Mouse (Mus musculus): ENCODE results near the gene Rock2. TPM values are rescaled to one million over a fixed set of nuclear protein-coding genes. Genes with fewer than 3 reads are reported as not detected.

Gene Rock2
- polyA plus RNA-seq, 1 experiment = 24.1 TPM

DNA sequence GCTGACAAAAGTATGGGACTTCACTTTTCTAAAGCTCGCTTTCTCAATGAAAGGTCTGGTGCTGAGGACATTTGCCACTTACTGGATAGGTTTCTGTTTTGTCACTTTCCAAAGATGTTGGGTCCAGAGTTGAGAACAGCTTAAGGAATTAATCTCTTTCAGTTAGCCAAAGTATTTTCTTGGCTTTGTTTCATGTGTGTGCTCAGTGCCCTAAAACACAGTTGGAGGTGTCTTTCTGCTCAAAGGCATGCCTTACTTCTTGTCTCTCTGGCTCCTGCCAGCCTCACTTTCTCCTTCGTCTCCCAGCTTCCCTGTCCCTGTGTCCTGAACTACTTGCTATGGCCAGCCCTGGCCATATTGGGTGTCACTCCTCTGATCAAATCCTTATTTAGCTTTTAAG lies 96.7 kb downstream of the Rock2 start:
- H3K27ac ChIP-seq (ENCODE audit: control insufficient read depth, insufficient read depth, low read depth, low read length, poor library complexity) = no peak overlapping the region
- TF ChIP-seq CTCF (IDR thresholded peaks at IDR 0.05; ENCODE audit: control insufficient read depth, insufficient read depth, low read length) (no peak), POLR2A (IDR thresholded peaks at IDR 0.05; ENCODE audit: borderline replicate concordance, control insufficient read depth, low read depth, low read length) (no peak)
- WGBS = 83% methylated on average over 2 of the region's 2 CpGs
- no peak overlapping the region for H3K4me3 ChIP-seq (replicated peaks; ENCODE audit: control insufficient read depth, low read depth, low read length)
- peaks cover under 1% of the 10 kb centered on the region; the same call in 1 of the 2 replicates for H3K4me1 ChIP-seq (ENCODE audit: control insufficient read depth, insufficient read depth, low read length)

DNA sequence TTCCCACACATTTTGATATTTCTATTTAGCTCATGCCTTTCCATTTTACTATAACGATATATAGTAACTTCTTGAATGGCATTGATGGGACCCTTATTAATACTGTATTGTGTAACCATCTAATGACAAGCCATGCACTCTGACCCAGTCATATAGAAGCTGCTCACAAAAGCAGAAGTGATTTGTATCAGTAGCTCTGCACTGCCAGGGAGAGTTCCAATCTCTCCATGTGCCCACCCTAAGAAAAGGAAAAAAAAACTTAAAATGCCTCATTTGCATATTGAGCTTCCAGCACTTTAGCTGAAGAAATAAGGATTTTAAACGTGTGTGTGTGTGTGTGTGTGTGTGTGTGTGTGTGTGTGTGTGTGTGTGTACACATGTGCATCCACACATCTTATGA lies 97.7 kb downstream of the Rock2 start:
- H3K4me3 ChIP-seq (replicated peaks; ENCODE audit: control insufficient read depth, low read depth, low read length) = no peak overlapping the region
- WGBS = 77% methylated on average over 2 of the region's 2 CpGs
- TF ChIP-seq POLR2A (IDR thresholded peaks at IDR 0.05; ENCODE audit: borderline replicate concordance, control insufficient read depth, low read depth, low read length) = no peak
- TF ChIP-seq CTCF (IDR thresholded peaks at IDR 0.05; ENCODE audit: control insufficient read depth, insufficient read depth, low read length) = no peak
- H3K4me1 ChIP-seq (ENCODE audit: control insufficient read depth, insufficient read depth, low read length) = peaks cover 3% of the 10 kb centered on the region; the same call in 1 of the 2 replicates
- H3K27ac ChIP-seq (ENCODE audit: control insufficient read depth, insufficient read depth, low read depth, low read length, poor library complexity) = no peak overlapping the region

- Histone ChIP-seq H3K4me1 (ENCODE audit: control insufficient read depth, insufficient read depth, low read length) (peaks cover 7% of the 10 kb centered on the region), H3K27ac (ENCODE audit: control insufficient read depth, insufficient read depth, low read depth, low read length, poor library complexity) (no peak overlapping the region), H3K4me3 (replicated peaks; ENCODE audit: control insufficient read depth, low read depth, low read length) (no peak overlapping the region)
- WGBS = 83% methylated on average over 2 of the region's 2 CpGs
- TF ChIP-seq POLR2A (IDR thresholded peaks at IDR 0.05; ENCODE audit: borderline replicate concordance, control insufficient read depth, low read depth, low read length) = no peak
- no peak for TF ChIP-seq CTCF (IDR thresholded peaks at IDR 0.05; ENCODE audit: control insufficient read depth, insufficient read depth, low read length)
Measured at GRCm38 (mm10) chr12:16994291-16994690, 99.6 kb downstream of the Rock2 start.

- 69% methylated on average over 5 of the region's 5 CpGs for WGBS
- no peak overlapping the region for H3K27ac ChIP-seq (ENCODE audit: control insufficient read depth, insufficient read depth, low read depth, low read length, poor library complexity)
- no peak overlapping the region for H3K4me3 ChIP-seq (replicated peaks; ENCODE audit: control insufficient read depth, low read depth, low read length)
- H3K4me1 ChIP-seq (ENCODE audit: control insufficient read depth, insufficient read depth, low read length) = peaks cover 9% of the 10 kb centered on the region
- no peak for TF ChIP-seq POLR2A (IDR thresholded peaks at IDR 0.05; ENCODE audit: borderline replicate concordance, control insufficient read depth, low read depth, low read length)
- no peak for TF ChIP-seq CTCF (IDR thresholded peaks at IDR 0.05; ENCODE audit: control insufficient read depth, insufficient read depth, low read length)
Measured at GRCm38 (mm10) chr12:16996281-16996680, 101.6 kb downstream of the Rock2 start.

GRCm38 (mm10) chr12:16996886-16997462 lies 102.3 kb downstream of the Rock2 start:
- no peak overlapping the region for H3K4me3 ChIP-seq (replicated peaks; ENCODE audit: control insufficient read depth, low read depth, low read length)
- no peak overlapping the region; the same call in 1 of the 2 replicates for H3K27ac ChIP-seq (ENCODE audit: control insufficient read depth, insufficient read depth, low read depth, low read length, poor library complexity)
- H3K4me1 ChIP-seq (ENCODE audit: control insufficient read depth, insufficient read depth, low read length) = peaks cover 10% of the 10 kb centered on the region
- TF ChIP-seq POLR2A (IDR thresholded peaks at IDR 0.05; ENCODE audit: borderline replicate concordance, control insufficient read depth, low read depth, low read length) (no peak), CTCF (IDR thresholded peaks at IDR 0.05; ENCODE audit: control insufficient read depth, insufficient read depth, low read length) (no peak)
- 77% methylated on average over 5 of the region's 5 CpGs for WGBS

DNA sequence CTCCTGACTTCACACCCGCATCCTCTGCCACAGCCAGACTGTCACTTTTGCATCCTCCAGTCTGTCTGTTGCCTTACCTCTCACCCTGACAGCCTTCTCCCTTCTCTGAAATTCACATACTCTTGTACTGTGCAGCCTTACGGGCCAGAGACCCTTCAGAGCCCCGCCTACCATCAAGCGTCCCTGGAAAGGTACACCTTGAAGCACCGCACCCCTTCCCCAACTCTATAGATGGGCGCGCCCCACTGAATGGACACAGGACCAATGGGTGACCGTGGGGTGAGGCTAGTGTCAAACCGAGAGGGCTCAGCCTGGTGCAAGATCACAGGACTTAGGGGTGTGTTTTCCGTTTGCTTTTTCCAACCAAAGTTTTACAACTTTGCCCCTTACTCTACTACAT lies 104.5 kb downstream of the Rock2 start:
- WGBS = 13% methylated on average over 10 of the region's 10 CpGs
- TF ChIP-seq POLR2A (IDR thresholded peaks at IDR 0.05; ENCODE audit: borderline replicate concordance, control insufficient read depth, low read depth, low read length) = no peak
- TF ChIP-seq CTCF (IDR thresholded peaks at IDR 0.05; ENCODE audit: control insufficient read depth, insufficient read depth, low read length) = no peak

DNA sequence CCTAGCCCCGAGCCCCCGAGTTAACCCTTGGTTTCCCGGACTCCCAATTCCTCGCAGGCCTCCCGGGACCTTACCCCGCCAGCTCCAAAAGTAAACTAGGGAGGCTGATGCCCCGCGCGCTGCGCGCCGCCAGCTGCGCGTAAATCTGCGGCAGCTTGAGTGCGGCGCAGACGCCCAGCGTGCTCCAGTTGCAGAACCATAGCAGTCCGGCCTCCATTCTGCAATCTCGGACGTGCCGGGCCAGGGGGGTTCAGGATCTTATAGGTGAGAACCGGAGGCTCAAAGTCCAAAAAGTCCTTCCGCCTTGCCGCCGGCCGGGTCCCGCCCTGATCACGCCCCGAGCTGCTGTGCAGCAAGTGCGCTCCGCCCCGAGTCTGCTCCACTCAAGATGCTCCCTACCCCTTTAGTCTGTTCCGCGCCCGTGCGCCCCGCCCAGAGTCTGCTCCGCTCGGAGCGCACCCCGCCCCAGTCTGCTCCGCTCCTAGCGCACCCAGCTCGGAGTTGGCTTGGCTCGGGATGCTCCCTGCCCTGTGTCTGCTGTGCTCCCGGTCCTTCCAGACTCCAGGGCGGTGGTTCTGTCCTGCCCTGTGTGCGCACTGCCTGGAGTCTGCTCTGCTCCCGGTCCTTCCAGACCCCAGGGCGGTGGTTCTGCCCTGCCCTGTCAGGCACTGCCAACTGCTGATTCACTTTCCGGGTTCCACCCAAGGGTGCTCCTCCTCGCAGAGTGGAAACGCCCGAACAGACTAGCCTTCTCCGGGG lies 105.2 kb downstream of the Rock2 start, which contains the start of gene Pqlc3:
Gene Pqlc3, minus strand, starts transcription at position 670 of the 759 bp plus-strand sequence.
- peak within 1 kb of the TSS; percentile 99 for H3K27ac ChIP-seq (ENCODE audit: control insufficient read depth, insufficient read depth, low read depth, low read length, poor library complexity)
- peak; percentile 83; the same call in 1 of the 2 replicates for TF ChIP-seq POLR2A (IDR thresholded peaks at IDR 0.05; ENCODE audit: borderline replicate concordance, control insufficient read depth, low read depth, low read length)
- no peak for TF ChIP-seq CTCF (IDR thresholded peaks at IDR 0.05; ENCODE audit: control insufficient read depth, insufficient read depth, low read length)
- peaks cover 10% of the 10 kb centered on the region for H3K4me1 ChIP-seq (ENCODE audit: control insufficient read depth, insufficient read depth, low read length)
- 1% methylated on average over 57 of the region's 57 CpGs for WGBS
- peak within 1 kb of the TSS; percentile 92 for H3K4me3 ChIP-seq (replicated peaks; ENCODE audit: control insufficient read depth, low read depth, low read length)

More for the DNA sequence above, 104.5 kb downstream of the Rock2 start:
- Histone ChIP-seq H3K4me3 (replicated peaks; ENCODE audit: control insufficient read depth, low read depth, low read length) (peak overlapping the region; percentile 92), H3K4me1 (ENCODE audit: control insufficient read depth, insufficient read depth, low read length) (peaks cover 10% of the 10 kb centered on the region), H3K27ac (ENCODE audit: control insufficient read depth, insufficient read depth, low read depth, low read length, poor library complexity) (0 out of 2 replicates have a peak overlapping the region, but pooled peaks have one; percentile 74)

GRCm38 (mm10) chr12:17000628-17001027 lies 105.9 kb downstream of the Rock2 start:
- H3K4me3 ChIP-seq (replicated peaks; ENCODE audit: control insufficient read depth, low read depth, low read length) = peak overlapping the region; percentile 92
- 6% methylated on average over 6 of the region's 6 CpGs for WGBS
- peak overlapping the region; percentile 99 for H3K27ac ChIP-seq (ENCODE audit: control insufficient read depth, insufficient read depth, low read depth, low read length, poor library complexity)
- peaks cover 10% of the 10 kb centered on the region for H3K4me1 ChIP-seq (ENCODE audit: control insufficient read depth, insufficient read depth, low read length)
- no peak for TF ChIP-seq CTCF (IDR thresholded peaks at IDR 0.05; ENCODE audit: control insufficient read depth, insufficient read depth, low read length)
- TF ChIP-seq POLR2A (IDR thresholded peaks at IDR 0.05; ENCODE audit: borderline replicate concordance, control insufficient read depth, low read depth, low read length) = no peak

Data from bone marrow, adult 2 months (tissue).